Mouse (Mus musculus): ENCODE data around the gene Cln5.

- TF ChIP-seq USF1 (IDR thresholded peaks at IDR 0.05; ENCODE audit: low read depth) (no peak), CTCF (IDR thresholded peaks at IDR 0.05; ENCODE audit: control insufficient read depth, insufficient read depth, insufficient read length) (no peak), MYOD1 (IDR thresholded peaks at IDR 0.05; ENCODE audit: control insufficient read depth, insufficient read length, low read depth) (no peak)
These were observed 32.2 kb downstream of the Cln5 start for GRCm38 (mm10) chr14:103102246-103102645.

All from C2C12 (cell line).